Mouse (Mus musculus) hematopoietic stem cell, adult 5-6 weeks (primary cell): ENCODE data around the gene Rchy1. TPM values are rescaled to one million over a fixed set of nuclear protein-coding genes. Genes with fewer than 3 reads are reported as not detected.
A peak's percentile ranks its signal among the peaks of the same experiment; 100 is the strongest.
"Not testable (repeated sequence)": the region's sequence is repeated elsewhere in the genome, so short reads cannot be mapped to it uniquely, and the experiment has no call there.

Experiments
- ATAC-seq, 2 experiments: fragments of 125-278 bp in 1 of 2; replicated peaks in 1 of 2; 2 replicates each; pipeline ENCODE4 v1.8.0; 2016 to 2017; ENCODE audit warnings: inconsistent platforms in 2 of 2, mild to moderate bottlenecking in 2 of 2, moderate number of reproducible peaks in 2 of 2, low read depth in 1 of 2, moderate TSS enrichment in 1 of 2; ENCODE audit not compliant: low FRiP score in 2 of 2, poor library complexity in 2 of 2, severe bottlenecking in 2 of 2, insufficient read depth in 1 of 2, low TSS enrichment in 1 of 2
- total RNA-seq: library from RNA; stranded (forward); fragments of 172-1452, 232-1000 nt; gene quantifications from 2 replicates; pipeline ENCODE4 v1.2.3, GENCODE M21; 2017

Rchy1 gene
- total RNA-seq, 1 experiment from 2014 or later = 56.4 TPM

DNA sequence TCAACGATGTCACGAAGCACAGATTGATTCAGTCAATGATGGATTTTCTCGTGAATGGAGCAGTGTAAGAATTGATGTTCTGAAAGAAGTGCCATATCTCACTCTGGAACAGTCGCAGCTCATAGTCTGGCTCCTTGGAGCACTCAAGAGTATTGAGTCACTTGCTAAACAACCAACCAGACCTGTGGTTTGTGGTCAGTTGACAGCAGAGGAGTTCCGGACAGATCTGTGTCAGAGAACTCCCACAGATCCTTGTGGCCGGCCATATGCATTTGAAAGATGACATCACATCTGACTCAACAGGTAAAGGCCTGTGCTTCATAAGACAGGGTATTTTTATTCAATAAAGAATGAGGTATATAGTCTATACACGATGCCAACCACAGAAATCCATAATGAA, 11.1 kb upstream of the Rchy1 start:
- ATAC-seq = 0 out of 4 replicates have a peak, but pooled peaks of 1 of the 2 experiments have one; percentile 32

DNA sequence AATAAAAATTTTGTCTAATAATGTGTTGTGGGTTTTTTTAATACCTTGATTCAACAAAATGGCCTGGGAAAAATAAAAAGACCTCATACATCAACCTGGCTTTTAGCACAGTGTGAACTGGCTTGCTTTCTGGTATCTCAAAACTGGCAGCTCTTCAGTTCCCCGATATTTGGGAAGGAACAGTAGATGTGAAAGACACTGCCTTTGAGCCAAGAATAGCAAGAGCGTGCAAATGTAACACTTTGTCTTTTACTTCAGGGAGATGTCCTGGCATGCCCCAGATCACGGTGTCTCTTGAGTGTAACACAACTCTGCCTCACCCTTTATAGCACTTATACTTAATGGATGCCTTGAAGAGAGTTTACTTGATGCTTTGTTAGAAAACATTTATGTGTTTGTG, 9.2 kb upstream of the Rchy1 start:
- ATAC-seq = no peak

DNA sequence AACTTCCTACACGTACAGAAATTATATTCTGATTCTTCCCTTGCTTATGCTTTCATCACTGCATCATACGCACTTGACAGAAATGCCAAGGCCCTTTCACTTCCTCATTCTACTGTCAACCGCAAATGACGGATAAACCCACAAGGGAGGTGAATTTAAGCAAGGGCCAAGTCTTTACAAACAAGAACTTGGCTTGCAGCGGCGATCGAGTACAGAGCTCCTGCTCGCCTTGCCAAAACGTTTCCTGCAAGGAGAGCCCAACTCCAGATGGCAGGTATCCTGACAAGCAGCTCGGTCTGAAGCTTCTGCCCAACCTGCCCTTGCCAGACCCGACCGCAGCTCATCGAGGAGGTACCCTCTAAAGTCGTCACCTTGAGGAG, 619 bp downstream of the Rchy1 start:
- ATAC-seq = peak; percentile 56 to 67

DNA sequence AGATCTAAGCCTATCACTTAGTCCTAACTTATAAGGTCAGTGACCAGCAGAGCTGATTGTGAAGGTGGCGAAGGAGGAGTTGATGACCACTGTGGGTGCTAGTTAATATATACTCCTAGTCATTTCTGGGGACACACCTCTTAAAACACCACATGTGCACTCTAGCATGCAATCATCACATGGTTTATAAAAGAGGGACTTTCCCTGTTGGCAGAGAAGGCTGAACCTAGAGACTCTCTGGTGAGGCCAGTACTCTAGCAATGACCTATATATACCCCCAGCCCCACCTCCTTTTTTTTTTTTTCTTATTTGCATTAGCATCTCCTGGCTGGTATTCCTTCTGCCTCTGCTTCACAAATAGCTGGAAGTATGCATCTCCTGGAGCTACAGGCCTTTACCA, 1.5 kb downstream of the Rchy1 start:
- no peak; a peak in 1 of 4 replicates for ATAC-seq

DNA sequence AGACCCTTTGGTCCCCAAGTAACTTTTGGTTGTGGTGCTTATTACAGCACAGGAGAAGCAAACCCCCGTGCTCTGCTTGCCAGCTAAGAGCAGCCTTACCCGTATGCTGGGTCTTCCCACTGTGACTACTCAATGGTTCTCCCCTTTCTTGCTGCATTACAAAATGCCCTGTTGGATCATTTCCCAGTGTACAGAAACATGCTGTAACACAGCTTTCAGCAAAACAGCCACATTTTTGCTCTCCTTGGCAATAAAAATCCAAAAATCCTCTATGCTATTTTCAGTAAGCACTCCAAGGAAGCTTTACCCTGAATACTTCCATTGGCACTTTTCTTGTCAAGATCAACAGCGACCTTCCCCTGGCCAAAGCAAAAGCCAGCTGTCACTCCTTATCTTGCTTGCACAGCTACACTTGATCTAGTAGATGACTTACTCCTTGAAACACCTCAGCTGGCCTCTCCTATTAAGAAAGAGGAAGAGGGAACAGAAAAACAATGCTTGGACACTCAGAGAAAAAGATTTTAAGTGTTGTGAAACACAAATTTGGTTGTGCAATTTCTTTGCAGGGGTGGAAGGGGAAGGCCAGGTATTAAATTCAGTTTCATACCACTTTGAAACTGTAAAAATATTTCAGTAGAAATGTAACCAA, 2.1 kb downstream of the Rchy1 start:
- no peak for ATAC-seq

DNA sequence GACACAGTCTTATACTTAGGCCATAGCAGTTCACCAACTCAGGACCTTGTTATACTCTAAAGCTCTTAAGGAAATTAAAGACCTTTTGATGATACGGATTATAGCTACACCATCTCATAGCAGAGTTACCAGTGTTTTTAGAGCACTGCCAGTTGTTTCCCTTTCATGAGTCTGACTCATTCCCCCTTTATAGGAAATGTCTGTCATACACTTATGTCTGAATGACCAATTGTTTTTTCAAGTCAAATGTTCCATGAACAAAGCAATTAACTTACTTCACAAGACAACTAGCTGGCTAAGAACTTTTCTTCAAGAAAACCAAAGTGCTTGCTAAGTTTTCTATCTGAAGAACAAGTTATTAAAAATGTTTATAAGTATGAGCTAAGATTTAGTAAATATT, 2.9 kb downstream of the Rchy1 start:
- no peak for ATAC-seq

DNA sequence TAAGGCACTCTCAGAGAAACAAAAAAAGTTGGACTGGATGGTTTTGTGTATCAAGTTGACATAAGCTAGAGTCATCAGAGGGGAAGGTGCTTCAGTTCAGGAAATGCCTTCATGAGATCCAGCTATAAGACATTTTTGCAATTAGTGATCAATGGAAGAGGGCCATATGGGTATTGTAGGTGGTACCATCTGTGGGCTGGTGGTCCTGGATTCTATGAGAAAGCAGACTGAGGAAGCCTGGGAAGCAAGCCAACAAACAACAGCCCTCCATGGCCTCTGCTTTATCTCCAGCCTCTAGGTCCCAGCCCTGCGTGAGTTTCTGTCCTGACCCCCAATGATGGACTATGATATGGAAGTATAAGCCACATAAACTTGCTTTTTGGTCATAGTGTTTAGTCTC, 3.8 kb downstream of the Rchy1 start:
- no peak for ATAC-seq

DNA sequence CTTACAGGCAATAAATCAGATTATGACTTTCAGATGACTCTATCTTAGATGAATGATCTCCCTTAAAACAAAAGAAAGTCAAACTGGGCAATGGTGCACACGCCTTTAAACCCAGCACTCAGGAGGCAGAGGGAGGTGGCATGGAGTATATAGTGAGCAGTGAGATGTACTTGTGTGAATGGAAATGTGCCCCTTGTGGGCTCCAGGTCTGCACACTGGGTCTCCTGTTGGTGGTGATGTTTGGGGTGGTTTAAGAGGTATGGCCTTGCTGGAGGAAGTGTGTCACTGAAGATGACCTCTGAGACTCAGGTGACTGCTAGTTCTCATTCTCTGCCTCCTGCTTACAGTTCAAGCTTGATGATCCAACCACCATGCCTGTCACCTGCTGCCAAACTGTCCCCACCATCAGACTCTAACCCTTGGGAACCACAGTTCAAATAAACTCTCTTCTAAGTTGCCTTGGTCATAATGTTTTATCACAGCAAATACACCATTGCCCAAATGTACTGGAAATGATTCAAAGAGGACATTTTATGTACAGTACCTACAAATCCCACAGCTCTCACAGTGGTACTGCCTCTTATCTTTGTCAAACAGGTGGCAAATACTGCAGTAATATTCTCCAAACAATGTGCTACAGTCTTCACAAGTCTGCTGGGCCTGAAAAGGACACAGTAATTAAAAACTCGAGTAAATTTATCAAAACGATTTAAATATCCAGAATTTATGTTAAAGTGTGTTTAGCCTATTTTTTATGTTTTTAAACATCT, 5.7 kb downstream of the Rchy1 start:
- no peak for ATAC-seq

DNA sequence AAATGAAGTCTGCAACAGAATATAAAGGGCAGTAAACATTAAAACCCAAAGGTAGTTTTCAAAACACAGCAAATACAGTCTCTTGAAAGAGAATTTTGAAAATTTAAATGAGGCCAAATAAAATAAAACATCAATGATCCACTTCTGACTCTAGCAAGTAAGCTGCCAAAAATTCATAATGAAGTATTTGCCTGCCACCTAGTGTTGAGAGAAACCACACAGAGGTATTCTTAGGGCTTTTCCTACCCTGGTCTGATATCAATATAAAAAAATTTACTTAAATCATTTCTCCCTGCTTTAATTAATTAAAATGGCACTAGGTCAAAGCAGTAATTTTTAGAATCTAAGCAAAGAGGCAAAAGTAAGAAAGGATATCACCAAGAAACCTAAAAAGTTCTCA, 11.5 kb downstream of the Rchy1 start:
- ATAC-seq = no peak

DNA sequence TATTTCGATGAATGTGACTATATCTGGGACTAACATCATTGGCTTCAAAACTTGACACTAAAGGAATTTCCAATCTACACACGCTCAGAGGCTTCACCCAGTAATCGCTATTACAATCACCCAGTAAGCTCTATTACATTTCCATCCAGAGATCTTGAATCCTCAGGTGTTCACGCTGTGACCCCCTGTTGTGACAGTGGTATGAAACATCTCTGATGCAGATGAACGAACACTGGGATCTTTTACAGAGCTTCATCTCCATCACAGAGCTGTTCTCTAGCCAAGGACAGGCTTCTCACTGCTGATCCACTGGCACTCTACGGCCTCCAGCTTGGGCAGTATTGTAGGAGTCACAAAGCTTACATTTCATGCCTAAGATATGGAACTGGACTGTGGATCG, 13.4 kb downstream of the Rchy1 start:
- ATAC-seq = no peak

DNA sequence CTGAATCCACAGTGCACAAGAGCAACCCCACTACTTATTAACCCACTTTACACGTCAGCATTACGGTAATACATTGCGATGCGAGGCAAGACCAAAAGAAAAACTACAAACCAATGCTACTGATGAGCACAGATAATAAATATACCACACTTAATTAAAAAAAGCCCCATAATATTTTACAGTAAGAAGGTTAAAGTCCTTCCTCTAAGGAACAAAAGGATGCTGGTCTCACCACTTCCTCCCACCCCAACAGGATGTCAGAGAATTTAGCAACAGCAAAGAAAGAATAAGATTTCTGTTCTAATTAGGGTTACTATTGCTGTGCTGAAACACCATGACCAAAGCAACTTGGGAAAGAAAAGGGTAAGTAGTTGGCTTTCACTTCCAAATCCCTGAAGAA, 15.9 kb downstream of the Rchy1 start:
- ATAC-seq = no peak

DNA sequence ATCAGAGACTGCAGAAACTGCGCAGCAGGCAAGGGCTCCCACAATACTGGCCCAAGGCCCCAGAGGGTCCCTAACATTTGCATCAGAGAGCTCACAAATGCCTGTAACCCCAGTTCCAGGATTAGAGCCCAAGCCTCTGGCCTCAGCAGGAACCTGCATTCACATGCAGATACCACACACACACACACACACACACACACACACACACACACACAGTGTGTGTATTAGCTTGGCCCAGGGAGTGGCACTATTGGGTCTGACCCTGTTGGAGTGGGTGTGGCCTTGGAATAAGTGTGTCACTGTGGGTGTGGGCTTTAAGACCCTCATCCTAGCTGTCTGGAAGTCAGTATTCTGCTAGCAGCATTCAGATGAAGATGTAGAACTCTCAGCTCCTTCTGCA, 17.3 kb downstream of the Rchy1 start:
- ATAC-seq = not testable (repeated sequence)

DNA sequence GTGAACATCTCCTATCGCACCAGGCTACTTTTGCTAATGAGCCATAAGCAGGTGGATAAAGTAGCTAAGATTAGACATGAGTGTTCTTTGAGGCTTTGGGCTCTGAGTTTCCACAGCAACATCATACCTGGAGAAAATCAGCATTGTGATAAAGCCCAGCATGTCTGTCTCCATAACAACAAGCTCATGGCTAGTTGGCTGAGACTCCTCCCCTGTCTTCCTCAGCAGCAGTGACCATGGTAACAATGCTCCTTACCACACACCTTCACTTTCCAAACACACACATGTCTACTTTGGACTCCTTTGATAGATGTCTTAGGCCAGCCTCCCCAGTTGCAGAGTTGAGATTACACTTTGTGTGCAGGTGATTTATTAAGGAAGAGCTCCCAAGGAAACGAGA, 49.6 kb downstream of the Rchy1 start:
- no peak for ATAC-seq

DNA sequence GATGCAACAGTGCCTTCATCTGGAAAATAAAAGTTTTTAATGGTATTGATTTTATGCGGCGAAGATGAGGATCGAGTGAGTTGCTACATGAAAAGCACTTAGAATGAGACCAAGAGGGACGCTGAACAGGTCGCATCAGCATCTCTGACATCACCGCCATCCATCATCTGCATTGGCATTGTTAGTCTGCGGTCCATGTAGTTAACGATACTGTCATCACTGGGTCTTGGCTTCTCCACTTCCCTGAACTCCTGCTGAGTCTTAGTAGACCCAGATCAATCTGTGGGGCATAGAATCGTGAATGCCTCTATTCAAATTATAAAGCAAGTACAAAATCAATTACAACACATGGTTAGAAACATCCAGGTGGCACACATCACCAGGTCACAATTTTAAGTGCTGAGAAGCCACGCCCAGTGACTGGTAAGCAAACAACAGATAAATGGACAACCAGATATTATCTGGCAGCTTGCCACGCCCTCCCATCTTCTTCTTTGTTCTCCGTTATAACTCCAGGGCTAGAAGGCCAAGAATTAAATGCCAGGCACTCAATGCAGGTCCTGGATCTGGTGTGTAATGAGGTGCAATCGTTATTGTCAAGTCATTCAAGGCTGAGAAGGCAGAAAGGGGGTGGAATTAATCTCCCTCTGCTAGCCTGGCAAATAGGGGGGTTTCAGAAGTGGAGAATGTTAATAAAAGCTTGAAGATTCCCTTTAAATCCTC, 51.3 kb downstream of the Rchy1 start:
- no peak for ATAC-seq

DNA sequence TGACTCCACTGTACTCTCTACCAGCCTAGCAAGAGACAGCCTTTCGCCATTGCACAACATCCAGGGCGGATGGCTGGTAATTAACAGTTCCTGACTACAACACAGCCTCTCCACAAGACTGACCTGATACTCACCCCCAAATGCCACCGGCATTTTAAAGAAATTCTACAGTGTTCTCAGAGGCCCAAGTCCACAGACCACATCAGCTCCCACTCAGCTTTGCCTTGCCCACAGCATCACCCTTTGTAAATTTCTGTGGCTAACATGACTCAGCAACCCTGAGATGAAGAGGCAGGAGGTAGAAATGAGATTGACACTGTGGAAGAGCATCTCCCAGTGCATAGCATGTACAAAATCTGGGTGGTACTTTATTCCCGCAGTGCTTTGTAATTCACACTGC, 52.3 kb downstream of the Rchy1 start:
- ATAC-seq = no peak

DNA sequence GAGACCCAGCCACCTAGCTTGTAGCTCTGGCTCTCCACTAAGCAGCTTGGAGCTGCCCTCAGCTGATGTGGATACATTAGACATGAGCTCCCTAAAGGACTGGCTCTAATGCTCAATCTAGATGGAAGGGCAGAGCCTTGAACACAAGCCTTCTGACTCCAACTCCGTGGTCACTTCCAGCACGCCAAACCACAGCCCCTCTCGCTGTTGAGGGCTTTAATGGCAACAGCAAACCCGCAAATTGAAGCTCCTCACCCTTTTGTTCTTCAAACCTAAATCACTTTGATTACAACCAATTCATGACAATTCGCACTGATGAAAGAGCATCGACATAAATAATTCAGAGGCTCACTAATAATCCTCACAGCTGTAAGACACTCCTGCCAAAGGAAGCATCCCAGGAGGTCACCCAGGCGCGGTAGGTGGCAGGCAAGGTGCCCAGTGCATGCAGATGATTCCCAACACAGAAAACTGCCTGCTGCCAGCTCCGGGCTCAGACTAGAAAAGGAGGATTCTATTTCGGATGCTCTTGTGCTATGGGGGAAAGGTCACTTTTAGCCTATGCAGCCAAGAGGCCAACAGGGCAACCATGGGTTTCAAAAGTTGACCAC, 53.8 kb downstream of the Rchy1 start:
- ATAC-seq = no peak
